ENCODE assay signal across 18 mouse cellular contexts in genomic region chr5:57788775-57789509, GRCm38 (mm10).
DNase-seq lines count a peak whose midpoint lies in the region; ATAC-seq and TF ChIP-seq lines count a peak whose summit lies in the region.
"Had no signal": no experiment of that assay in that cellular context is flagged by ENCODE, and none has a peak within 500 bp of the region (broad histone marks: within the 10 kb centered on the region; RNA-seq: fewer than 3 reads in every experiment).

No protein-coding gene starts in this region.

- WGBS in kidney, embryonic 15.5 days, result 52% methylated on average over 4 of the region's 4 CpGs
- 64% methylated on average over 4 of the region's 4 CpGs for WGBS in embryonic facial prominence, embryonic 11.5 days
- 46% methylated on average over 3 of the region's 4 CpGs for WGBS in midbrain, embryonic 11.5 days

- no peaks in the 10 kb centered on the region for H3K36me3 ChIP-seq in kidney, embryonic 15.5 days
- no peaks in the 10 kb centered on the region for H3K36me3 ChIP-seq in embryonic facial prominence, embryonic 11.5 days (replicated peaks; ENCODE audit: control insufficient read depth, insufficient read depth, low read depth, low read length)
- no peaks in the 10 kb centered on the region for H3K36me3 ChIP-seq in midbrain, embryonic 11.5 days (ENCODE audit: control insufficient read depth, insufficient read depth, low read length)
- H3K36me3 ChIP-seq: embryonic facial prominence, embryonic 13.5 days; hindbrain, embryonic 15.5 days; liver, embryonic 15.5 days had no signal

- H3K27me3 ChIP-seq in kidney, embryonic 15.5 days, result no peaks in the 10 kb centered on the region
- no peaks in the 10 kb centered on the region for H3K27me3 ChIP-seq in embryonic facial prominence, embryonic 11.5 days (ENCODE audit: control insufficient read depth, insufficient read depth, low read length)
- no peaks in the 10 kb centered on the region for H3K27me3 ChIP-seq in midbrain, embryonic 11.5 days (ENCODE audit: control insufficient read depth, insufficient read depth, low read length)
- H3K27me3 ChIP-seq: embryonic facial prominence, embryonic 13.5 days; forebrain, embryonic 13.5 days; hindbrain, embryonic 15.5 days; liver, embryonic 15.5 days; Patski had no signal

- no peaks in the 10 kb centered on the region for H3K9me3 ChIP-seq in kidney, embryonic 15.5 days (replicated peaks)
- H3K9me3 ChIP-seq in embryonic facial prominence, embryonic 11.5 days (replicated peaks; ENCODE audit: control insufficient read depth, low read length), result no peaks in the 10 kb centered on the region
- H3K9me3 ChIP-seq in midbrain, embryonic 11.5 days (ENCODE audit: control insufficient read depth, low read length), result no peaks in the 10 kb centered on the region
- H3K9me3 ChIP-seq: embryonic facial prominence, embryonic 13.5 days; forebrain, embryonic 13.5 days; hindbrain, embryonic 15.5 days; liver, embryonic 15.5 days had no signal

- peak overlapping the region; percentile 58 for H3K27ac ChIP-seq in kidney, embryonic 15.5 days
- H3K27ac ChIP-seq in bone marrow macrophage, adult 2 months (ENCODE audit: insufficient read depth, low read depth, low read length), result peak overlapping the region; percentile 29; the same call in 1 of the 2 replicates
- no peak overlapping the region for H3K27ac ChIP-seq in embryonic facial prominence, embryonic 11.5 days (replicated peaks; ENCODE audit: low read depth, low read length)
- no peak overlapping the region for H3K27ac ChIP-seq in midbrain, embryonic 11.5 days (ENCODE audit: low read depth, low read length)
- H3K27ac ChIP-seq: embryonic facial prominence, embryonic 13.5 days; forebrain, embryonic 13.5 days; gastrocnemius, adult 2 months; heart, adult 2 months; hindbrain, embryonic 15.5 days; liver, embryonic 15.5 days; macrophage had no signal

- no peak overlapping the region for H3K9ac ChIP-seq in kidney, embryonic 15.5 days
- H3K9ac ChIP-seq in embryonic facial prominence, embryonic 11.5 days (replicated peaks; ENCODE audit: low read length), result no peak overlapping the region
- H3K9ac ChIP-seq in midbrain, embryonic 11.5 days (ENCODE audit: low read length), result no peak overlapping the region
- H3K9ac ChIP-seq: embryonic facial prominence, embryonic 13.5 days; forebrain, embryonic 13.5 days; hindbrain, embryonic 15.5 days; liver, embryonic 15.5 days had no signal

- peaks cover 3% of the 10 kb centered on the region; the same call in 1 of the 2 replicates for H3K4me1 ChIP-seq in kidney, embryonic 15.5 days
- H3K4me1 ChIP-seq in bone marrow macrophage, adult 2 months (ENCODE audit: control insufficient read depth, insufficient read depth, low read length), result peaks cover 2% of the 10 kb centered on the region
- no peaks in the 10 kb centered on the region for H3K4me1 ChIP-seq in embryonic facial prominence, embryonic 11.5 days (ENCODE audit: control insufficient read depth, insufficient read depth, low read length)
- H3K4me1 ChIP-seq in midbrain, embryonic 11.5 days (ENCODE audit: control insufficient read depth, insufficient read depth, low read length), result no peaks in the 10 kb centered on the region
- H3K4me1 ChIP-seq: embryonic facial prominence, embryonic 13.5 days; forebrain, embryonic 13.5 days had no signal

- no peak overlapping the region for H3K4me2 ChIP-seq in kidney, embryonic 15.5 days
- no peak overlapping the region for H3K4me2 ChIP-seq in embryonic facial prominence, embryonic 11.5 days (ENCODE audit: low read depth, low read length)
- H3K4me2 ChIP-seq in midbrain, embryonic 11.5 days, result no peak overlapping the region
- H3K4me2 ChIP-seq: embryonic facial prominence, embryonic 13.5 days; forebrain, embryonic 13.5 days; hindbrain, embryonic 15.5 days; liver, embryonic 15.5 days had no signal

- TF ChIP-seq POLR2A in bone marrow macrophage, adult 2 months (IDR thresholded peaks at IDR 0.05; ENCODE audit: borderline replicate concordance, low read depth, low read length), result no peak

- H3K4me3 ChIP-seq in kidney, embryonic 15.5 days (replicated peaks), result no peak overlapping the region
- H3K4me3 ChIP-seq in bone marrow macrophage, adult 2 months (ENCODE audit: insufficient read depth, low read length), result no peak overlapping the region
- H3K4me3 ChIP-seq in embryonic facial prominence, embryonic 11.5 days (ENCODE audit: low read depth, low read length), result no peak overlapping the region
- no peak overlapping the region for H3K4me3 ChIP-seq in midbrain, embryonic 11.5 days (ENCODE audit: low read depth, low read length)
- H3K4me3 ChIP-seq: embryonic facial prominence, embryonic 13.5 days; forebrain, embryonic 13.5 days; gastrocnemius, adult 2 months; heart, adult 2 months; hindbrain, embryonic 15.5 days; liver, embryonic 15.5 days had no signal

- DNase-seq in kidney, adult 9 months, result no peak
- DNase-seq in embryonic facial prominence, embryonic 11.5 days (ENCODE audit: low spot score), result peak; percentile 45
- no peak for DNase-seq in midbrain, embryonic 11.5 days (ENCODE audit: low spot score, missing footprints)
- no peak for DNase-seq in spleen, postnatal 36 days (ENCODE audit: low spot score in 2 of 2)
- no peak for DNase-seq in natural killer cell, adult 2 months (ENCODE audit: low spot score in 2 of 2)
- no peak for DNase-seq in layer of hippocampus, postnatal 36 days
- DNase-seq: cerebellum, adult 2 months; gastrocnemius, adult 2 months; heart, adult 2 months; thymus, adult 2 months had no signal

- TF ChIP-seq CTCF in bone marrow macrophage, adult 2 months (IDR thresholded peaks at IDR 0.05; ENCODE audit: low read depth, low read length), result no peak

- peak; percentile 76 for ATAC-seq in kidney, embryonic 15.5 days (replicated peaks; ENCODE audit: low FRiP score)
- no peak for ATAC-seq in embryonic facial prominence, embryonic 11.5 days (replicated peaks; ENCODE audit: insufficient number of reproducible peaks, low FRiP score, low TSS enrichment, low read depth)
- ATAC-seq in midbrain, embryonic 11.5 days (ENCODE audit: low FRiP score), result 0 out of 2 replicates have a peak, but pooled peaks have one; percentile 30
- ATAC-seq: forebrain, embryonic 13.5 days; Patski had no signal

Comparison
In these comparisons a context has a peak if more than half of its experiments do, and no peak if none do; other contexts are left out.
1. H3K27ac ChIP-seq: peak in kidney, embryonic 15.5 days (single experiment) and bone marrow macrophage, adult 2 months (single experiment); none in embryonic facial prominence, embryonic 11.5 days (single experiment) and midbrain, embryonic 11.5 days (single experiment).